Mouse (Mus musculus): ENCODE results near the gene Gm13696. TPM values are rescaled to one million over a fixed set of nuclear protein-coding genes. Genes with fewer than 3 reads are reported as not detected.
"Not testable (repeated sequence)": the region's sequence is repeated elsewhere in the genome, so short reads cannot be mapped to it uniquely, and the experiment has no call there.

Gene Gm13696
- polyA plus RNA-seq (2015; fragmentation: Nextera tagmentation; extraction: Ambion mirVana), result not detected in 2 replicates

DNA sequence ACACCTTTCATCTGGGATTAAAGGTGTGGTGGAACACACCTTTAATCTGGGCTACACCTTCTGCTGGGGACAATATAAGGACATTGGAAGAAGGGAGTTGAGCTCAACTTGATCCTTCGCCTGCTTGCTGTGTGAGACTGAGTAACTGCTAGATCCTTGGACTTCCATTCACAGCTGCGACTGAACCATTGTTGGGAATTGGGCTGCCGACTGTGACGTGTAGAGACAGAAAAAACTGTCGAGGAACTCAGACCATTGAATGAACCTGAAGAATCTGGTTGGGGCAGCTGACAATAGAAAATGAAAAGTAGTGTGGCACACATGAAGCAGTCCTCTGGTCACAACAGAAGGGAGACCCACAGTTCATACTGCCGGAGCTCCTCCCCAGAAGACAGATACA, at the start of gene Gm13696:
Gene Gm13696, plus strand, starts transcription at position 301 of the 400 bp plus-strand sequence.
- not testable (repeated sequence) for H3K27me3 ChIP-seq; H3K36me3 ChIP-seq; ATAC-seq (ENCODE audit: low read depth); H3K9ac ChIP-seq; H3K27ac ChIP-seq; H3K4me2 ChIP-seq; H3K9me3 ChIP-seq (replicated peaks); H3K4me1 ChIP-seq (replicated peaks); DNase-seq; H3K4me3 ChIP-seq (replicated peaks)
- no CpG with 5 or more reads among the region's 6 CpGs for WGBS (ENCODE audit: insufficient replicate concordance)

DNA sequence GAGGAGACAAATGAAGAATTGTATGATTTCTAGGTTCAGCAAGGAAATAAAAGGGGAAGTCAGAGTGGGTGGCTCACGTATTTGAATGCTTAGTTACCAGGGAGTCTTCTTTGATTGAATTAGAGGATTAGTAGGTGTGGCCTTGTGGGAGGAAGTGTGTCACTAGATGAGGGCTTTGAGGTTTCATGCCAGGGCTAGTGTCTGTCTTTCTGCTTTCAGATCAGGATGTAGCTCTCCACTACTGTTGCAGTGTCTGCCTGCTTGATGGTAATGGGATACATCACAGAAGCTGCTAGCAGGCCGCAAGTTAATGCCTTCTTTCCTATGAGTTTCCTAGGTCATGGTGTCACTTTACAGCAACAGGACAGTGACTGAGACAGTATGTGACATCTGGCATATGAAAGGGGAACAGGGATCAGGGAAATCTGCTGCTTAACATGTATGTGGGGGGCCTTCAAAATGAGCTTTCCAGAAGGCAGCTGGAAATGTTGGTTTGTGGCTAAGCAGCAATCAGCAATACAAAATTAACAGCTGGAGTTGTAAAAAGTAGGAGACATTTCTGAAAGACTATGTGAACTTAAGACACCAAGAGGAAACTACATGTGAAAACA, 43.3 kb upstream of the Gm13696 start:
- H3K4me2 ChIP-seq, result no peak overlapping the region
- no peaks in the 10 kb centered on the region for H3K9me3 ChIP-seq (replicated peaks)
- no peak overlapping the region for H3K9ac ChIP-seq
- ATAC-seq (ENCODE audit: low read depth), result no peak
- no peak overlapping the region for H3K4me3 ChIP-seq (replicated peaks)
- H3K36me3 ChIP-seq, result no peaks in the 10 kb centered on the region
- H3K27me3 ChIP-seq, result no peaks in the 10 kb centered on the region
- no peak for DNase-seq
- H3K27ac ChIP-seq, result no peak overlapping the region
- 21% methylated on average over 2 of the region's 2 CpGs for WGBS (ENCODE audit: insufficient replicate concordance)
- H3K4me1 ChIP-seq (replicated peaks), result no peaks in the 10 kb centered on the region

- ATAC-seq (ENCODE audit: low read depth) (no peak), DNase-seq (no peak)
- Histone ChIP-seq H3K9me3 (replicated peaks) (no peaks in the 10 kb centered on the region), H3K27me3 (no peaks in the 10 kb centered on the region), H3K27ac (no peak within 1 kb of the TSS), H3K9ac (no peak within 1 kb of the TSS), H3K36me3 (no peaks in the 10 kb centered on the region), H3K4me2 (peak within 1 kb of the TSS; percentile 29), H3K4me1 (replicated peaks) (peaks cover 5% of the 10 kb centered on the region; the same call in 1 of the 2 replicates), H3K4me3 (replicated peaks) (no peak within 1 kb of the TSS)
- WGBS (ENCODE audit: insufficient replicate concordance), result 3% methylated on average over 20 of the region's 20 CpGs
Measured at GRCm38 (mm10) chr2:83940931-83941361, 32.0 kb upstream of the Gm13696 start, which contains the start of gene Zswim2. Gene Zswim2, minus strand, starts transcription at chr2:83941228.

- H3K27ac ChIP-seq, result no peak overlapping the region
- H3K9ac ChIP-seq, result no peak overlapping the region
- WGBS (ENCODE audit: insufficient replicate concordance), result 17% methylated on average over 3 of the region's 3 CpGs
- DNase-seq (no peak), ATAC-seq (ENCODE audit: low read depth) (no peak)
- peak overlapping the region; percentile 29 for H3K4me2 ChIP-seq
- peaks cover 5% of the 10 kb centered on the region; the same call in 1 of the 2 replicates for H3K4me1 ChIP-seq (replicated peaks)
- no peaks in the 10 kb centered on the region for H3K36me3 ChIP-seq
- H3K4me3 ChIP-seq (replicated peaks), result no peak overlapping the region
- H3K27me3 ChIP-seq, result no peaks in the 10 kb centered on the region
- no peaks in the 10 kb centered on the region for H3K9me3 ChIP-seq (replicated peaks)
Measured at GRCm38 (mm10) chr2:83941378-83941777, 31.5 kb upstream of the Gm13696 start.

- no peak overlapping the region for H3K4me2 ChIP-seq
- no peaks in the 10 kb centered on the region for H3K36me3 ChIP-seq
- no peaks in the 10 kb centered on the region for H3K9me3 ChIP-seq (replicated peaks)
- 10% methylated on average over 4 of the region's 4 CpGs for WGBS (ENCODE audit: insufficient replicate concordance)
- H3K27me3 ChIP-seq, result no peaks in the 10 kb centered on the region
- ATAC-seq (ENCODE audit: low read depth) (no peak), DNase-seq (no peak)
- H3K27ac ChIP-seq, result no peak overlapping the region
- H3K4me1 ChIP-seq (replicated peaks), result peaks cover 5% of the 10 kb centered on the region; the same call in 1 of the 2 replicates
- no peak overlapping the region for H3K4me3 ChIP-seq (replicated peaks)
- H3K9ac ChIP-seq, result no peak overlapping the region
Measured at GRCm38 (mm10) chr2:83941792-83942191, 31.1 kb upstream of the Gm13696 start.

- H3K27me3 ChIP-seq; ATAC-seq (ENCODE audit: low read depth); H3K4me3 ChIP-seq (replicated peaks); DNase-seq; H3K9me3 ChIP-seq (replicated peaks); H3K4me2 ChIP-seq; H3K4me1 ChIP-seq (replicated peaks); H3K36me3 ChIP-seq; H3K9ac ChIP-seq; H3K27ac ChIP-seq: not testable (repeated sequence)
- no CpG with 5 or more reads among the region's 6 CpGs for WGBS (ENCODE audit: insufficient replicate concordance)
Measured at GRCm38 (mm10) chr2:83955393-83955792, 17.5 kb upstream of the Gm13696 start, which contains the start of gene Gm13698. Gene Gm13698, plus strand, starts transcription at chr2:83955693.

GRCm38 (mm10) chr2:83961203-83961602, 11.7 kb upstream of the Gm13696 start, which contains the start of gene Gm13693:
Gene Gm13693, plus strand, starts transcription at chr2:83961503.
- H3K4me3 ChIP-seq (replicated peaks); H3K27me3 ChIP-seq; H3K36me3 ChIP-seq; H3K27ac ChIP-seq; ATAC-seq (ENCODE audit: low read depth); DNase-seq; H3K4me1 ChIP-seq (replicated peaks); H3K9me3 ChIP-seq (replicated peaks); H3K9ac ChIP-seq; H3K4me2 ChIP-seq: not testable (repeated sequence)
- WGBS (ENCODE audit: insufficient replicate concordance), result no CpG with 5 or more reads among the region's 6 CpGs

- H3K36me3 ChIP-seq; DNase-seq; H3K4me1 ChIP-seq (replicated peaks); H3K4me3 ChIP-seq (replicated peaks); H3K27ac ChIP-seq; H3K27me3 ChIP-seq; ATAC-seq (ENCODE audit: low read depth); H3K9me3 ChIP-seq (replicated peaks); H3K9ac ChIP-seq; H3K4me2 ChIP-seq: not testable (repeated sequence)
- no CpG with 5 or more reads among the region's 6 CpGs for WGBS (ENCODE audit: insufficient replicate concordance)
Measured at GRCm38 (mm10) chr2:83967013-83967412, 5.9 kb upstream of the Gm13696 start, which contains the start of gene Gm13695. Gene Gm13695, plus strand, starts transcription at chr2:83967313.

GRCm38 (mm10) chr2:83978633-83979032, 5.7 kb downstream of the Gm13696 start, which contains the start of gene Gm13694:
Gene Gm13694, plus strand, starts transcription at chr2:83978933.
- not testable (repeated sequence) for H3K4me2 ChIP-seq; H3K4me3 ChIP-seq (replicated peaks); H3K9me3 ChIP-seq (replicated peaks); ATAC-seq (ENCODE audit: low read depth); H3K27me3 ChIP-seq; H3K27ac ChIP-seq; H3K36me3 ChIP-seq; H3K4me1 ChIP-seq (replicated peaks); H3K9ac ChIP-seq; DNase-seq
- no CpG with 5 or more reads among the region's 6 CpGs for WGBS (ENCODE audit: insufficient replicate concordance)

DNA sequence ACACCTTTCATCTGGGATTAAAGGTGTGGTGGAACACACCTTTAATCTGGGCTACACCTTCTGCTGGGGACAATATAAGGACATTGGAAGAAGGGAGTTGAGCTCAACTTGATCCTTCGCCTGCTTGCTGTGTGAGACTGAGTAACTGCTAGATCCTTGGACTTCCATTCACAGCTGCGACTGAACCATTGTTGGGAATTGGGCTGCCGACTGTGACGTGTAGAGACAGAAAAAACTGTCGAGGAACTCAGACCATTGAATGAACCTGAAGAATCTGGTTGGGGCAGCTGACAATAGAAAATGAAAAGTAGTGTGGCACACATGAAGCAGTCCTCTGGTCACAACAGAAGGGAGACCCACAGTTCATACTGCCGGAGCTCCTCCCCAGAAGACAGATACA, 11.5 kb downstream of the Gm13696 start, which contains the start of gene Gm13697:
Gene Gm13697, plus strand, starts transcription at position 301 of the 400 bp plus-strand sequence.
- not testable (repeated sequence) for H3K4me3 ChIP-seq (replicated peaks); H3K4me2 ChIP-seq; H3K4me1 ChIP-seq (replicated peaks); H3K9ac ChIP-seq; DNase-seq; H3K27ac ChIP-seq; H3K27me3 ChIP-seq; H3K36me3 ChIP-seq; ATAC-seq (ENCODE audit: low read depth); H3K9me3 ChIP-seq (replicated peaks)
- WGBS (ENCODE audit: insufficient replicate concordance), result no CpG with 5 or more reads among the region's 6 CpGs

DNA sequence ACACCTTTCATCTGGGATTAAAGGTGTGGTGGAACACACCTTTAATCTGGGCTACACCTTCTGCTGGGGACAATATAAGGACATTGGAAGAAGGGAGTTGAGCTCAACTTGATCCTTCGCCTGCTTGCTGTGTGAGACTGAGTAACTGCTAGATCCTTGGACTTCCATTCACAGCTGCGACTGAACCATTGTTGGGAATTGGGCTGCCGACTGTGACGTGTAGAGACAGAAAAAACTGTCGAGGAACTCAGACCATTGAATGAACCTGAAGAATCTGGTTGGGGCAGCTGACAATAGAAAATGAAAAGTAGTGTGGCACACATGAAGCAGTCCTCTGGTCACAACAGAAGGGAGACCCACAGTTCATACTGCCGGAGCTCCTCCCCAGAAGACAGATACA, 17.3 kb downstream of the Gm13696 start, which contains the start of gene Gm13691:
Gene Gm13691, plus strand, starts transcription at position 301 of the 400 bp plus-strand sequence.
- H3K27me3 ChIP-seq; ATAC-seq (ENCODE audit: low read depth): not testable (repeated sequence)
- WGBS (ENCODE audit: insufficient replicate concordance), result no CpG with 5 or more reads among the region's 6 CpGs

More for the DNA sequence above, 17.3 kb downstream of the Gm13696 start, which contains the start of gene Gm13691:
- not testable (repeated sequence) for H3K9me3 ChIP-seq (replicated peaks); H3K4me3 ChIP-seq (replicated peaks); H3K9ac ChIP-seq; H3K4me2 ChIP-seq; DNase-seq; H3K4me1 ChIP-seq (replicated peaks); H3K36me3 ChIP-seq; H3K27ac ChIP-seq
